Mouse (Mus musculus): ENCODE measurements around the gene Bola2.

DNA sequence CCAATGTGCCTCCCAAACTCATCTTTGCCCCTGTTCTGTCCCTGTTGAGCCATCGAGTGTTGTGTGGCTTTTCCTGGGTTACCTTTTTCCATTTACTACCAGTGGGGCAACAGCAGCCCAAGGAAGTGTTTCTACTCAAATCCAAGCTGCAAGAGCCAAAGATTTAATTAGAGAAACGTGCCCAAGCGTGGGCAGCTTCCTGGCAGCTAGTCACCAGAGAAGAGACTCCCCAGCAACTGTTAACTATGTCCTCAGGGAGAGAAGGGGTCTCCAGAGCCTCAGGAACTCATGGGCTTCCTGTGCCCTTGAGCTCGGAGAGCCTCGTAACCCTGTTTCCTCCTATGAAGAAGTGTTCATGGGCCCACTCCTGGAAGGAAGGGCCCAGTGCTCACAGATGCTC is 45.8 kb downstream of the Bola2 start:
- TF ChIP-seq CTCF (IDR thresholded peaks at IDR 0.05; ENCODE audit: low read depth) (no peak), EP300 (IDR thresholded peaks at IDR 0.05; ENCODE audit: low read depth) (no peak)
